Mouse (Mus musculus) heart, postnatal 36 days (tissue): Measurements from ENCODE around the gene AA986860. TPM values are rescaled to one million over a fixed set of nuclear protein-coding genes. Genes with fewer than 3 reads are reported as not detected.

Experiments
- DNase-seq, 2 experiments: peaks; one replicate each; pipeline ENCODE4 v3.0.0; 2021 to 2022
- intact Hi-C: fragments of 180-260 bp; cut with DNase I; formaldehyde crosslinking; loops from one replicate; pipeline ENCODE4 v1.15.1; 2025
- total RNA-seq, 2 experiments: library from RNA; stranded (reverse); gene quantifications; 2 replicates each; pipeline ENCODE4 v1.2.3; 2021

AA986860 gene
- total RNA-seq, 2 experiments from 2014 or later: 0.72 to 0.81 TPM

GRCm38 (mm10) chr1:130733671-130734070 is 1.9 kb downstream of the AA986860 start:
- intact Hi-C loops: no loop called here
- no peak for DNase-seq

DNA sequence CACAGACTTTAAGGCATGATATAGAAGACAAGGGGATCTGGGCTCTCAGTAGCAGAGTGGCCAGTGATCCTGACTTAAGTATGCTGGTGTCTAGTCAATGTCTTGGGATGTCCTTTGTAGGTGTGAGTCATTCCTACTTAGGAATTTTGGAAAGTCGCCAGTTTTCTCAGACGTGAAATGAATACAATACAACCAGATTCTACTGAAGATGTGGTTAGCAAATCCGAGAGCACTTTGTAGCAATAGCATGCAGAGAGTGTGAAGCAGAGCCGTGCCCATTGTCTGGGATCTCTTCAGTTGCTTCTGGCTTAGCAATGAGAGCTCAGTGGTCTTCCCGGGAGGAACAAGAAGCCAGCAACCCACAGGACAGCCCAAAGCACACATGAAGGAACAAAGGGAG is 2.7 kb downstream of the AA986860 start:
- intact Hi-C loops: no loop called here
- no peak for DNase-seq

DNA sequence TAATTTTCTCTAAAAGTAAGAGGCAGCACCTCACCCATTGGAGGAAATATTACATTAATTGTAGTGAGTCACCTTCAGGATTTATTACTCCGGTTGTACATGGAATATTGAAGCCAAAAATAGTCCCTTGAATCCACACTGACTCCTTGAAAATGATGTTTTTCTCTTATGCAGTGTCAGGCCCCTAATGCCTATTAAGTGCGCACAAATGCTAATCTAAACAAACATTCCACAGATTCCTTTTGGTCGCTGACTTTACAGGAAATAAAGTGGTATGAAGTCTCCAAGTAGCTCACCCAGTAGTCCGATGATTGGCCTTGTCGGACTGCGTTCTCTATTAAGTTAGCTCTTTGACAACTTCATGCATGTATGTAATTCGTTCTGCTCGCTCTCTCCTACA is 3.1 kb downstream of the AA986860 start:
- intact Hi-C loops: no loop called here
- no peak for DNase-seq

- DNase-seq: no peak
- intact Hi-C loops: no loop called here
These were observed 5.7 kb downstream of the AA986860 start for GRCm38 (mm10) chr1:130737411-130737881.

DNA sequence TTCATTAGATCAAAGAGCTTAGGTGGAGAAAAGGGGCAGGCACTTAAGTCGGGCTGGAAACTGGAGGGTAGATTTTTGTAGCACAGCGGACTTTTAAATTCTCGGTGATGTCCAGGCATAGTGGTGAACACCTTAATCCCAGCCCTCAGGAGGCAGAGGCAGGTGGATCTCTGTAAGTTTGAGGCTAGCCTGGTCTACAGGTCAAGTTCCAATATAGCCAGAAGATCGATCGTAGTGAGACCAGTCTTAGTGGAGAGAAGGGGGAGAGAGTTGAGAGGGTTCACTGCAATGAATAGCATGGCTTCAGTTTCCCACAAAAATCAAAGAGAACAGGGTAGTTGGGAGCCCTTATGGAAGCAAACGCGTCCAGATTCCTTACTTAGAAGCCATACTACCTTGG is 6.1 kb downstream of the AA986860 start:
- intact Hi-C loops: no loop called here
- no peak for DNase-seq

GRCm38 (mm10) chr1:130738551-130739106 is 6.9 kb downstream of the AA986860 start:
- no peak for DNase-seq
- intact Hi-C loops: no loop called here

DNA sequence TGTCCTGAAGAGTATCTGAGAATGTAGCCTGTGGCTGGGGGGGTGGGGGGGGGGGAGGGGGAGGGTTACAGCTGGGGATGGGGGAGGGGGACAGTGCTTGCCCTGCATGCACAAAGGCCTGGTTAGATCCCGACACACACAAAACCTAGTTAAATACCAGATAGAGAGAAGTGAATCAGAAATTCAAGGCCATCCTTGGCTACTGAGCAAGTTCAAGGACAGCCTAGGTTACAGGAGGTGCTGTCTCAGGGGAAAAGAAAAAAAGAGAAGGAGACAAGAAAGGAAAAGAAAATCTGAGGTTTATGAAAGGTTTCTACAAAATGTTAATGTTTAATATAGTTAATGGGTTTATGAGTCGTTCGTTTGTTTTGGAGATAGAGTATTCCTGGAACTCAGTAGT is 7.9 kb downstream of the AA986860 start:
- DNase-seq: no peak
- intact Hi-C loops: no loop called here

GRCm38 (mm10) chr1:130740227-130740648 is 8.5 kb downstream of the AA986860 start:
- peak; percentile 11 to 16 for DNase-seq
- intact Hi-C loops: no loop called here

- intact Hi-C loops: no loop called here
- DNase-seq: no peak
These were observed 9.3 kb downstream of the AA986860 start for GRCm38 (mm10) chr1:130740781-130741720.

DNA sequence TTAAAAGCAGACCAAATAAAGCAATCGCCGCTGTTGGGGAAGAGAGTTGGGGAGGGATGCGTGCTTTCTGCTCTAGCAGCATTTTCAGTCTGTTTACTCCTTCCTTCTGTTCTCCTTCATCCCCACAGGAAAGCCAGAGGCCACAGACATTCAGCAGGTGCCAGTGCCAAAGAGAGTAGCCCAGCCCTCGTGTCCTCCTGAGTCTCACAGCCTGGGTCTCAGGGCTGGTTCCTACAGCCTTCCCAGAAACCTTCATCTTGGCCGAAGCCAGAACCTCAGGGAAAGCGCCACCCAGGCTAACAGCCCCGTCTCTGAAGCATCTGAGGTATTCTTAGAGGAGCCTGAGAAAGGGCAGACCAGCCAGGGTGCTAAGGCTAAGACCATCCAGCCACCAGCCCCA is 10.4 kb downstream of the AA986860 start:
- no peak for DNase-seq
- intact Hi-C loops: no loop called here

DNA sequence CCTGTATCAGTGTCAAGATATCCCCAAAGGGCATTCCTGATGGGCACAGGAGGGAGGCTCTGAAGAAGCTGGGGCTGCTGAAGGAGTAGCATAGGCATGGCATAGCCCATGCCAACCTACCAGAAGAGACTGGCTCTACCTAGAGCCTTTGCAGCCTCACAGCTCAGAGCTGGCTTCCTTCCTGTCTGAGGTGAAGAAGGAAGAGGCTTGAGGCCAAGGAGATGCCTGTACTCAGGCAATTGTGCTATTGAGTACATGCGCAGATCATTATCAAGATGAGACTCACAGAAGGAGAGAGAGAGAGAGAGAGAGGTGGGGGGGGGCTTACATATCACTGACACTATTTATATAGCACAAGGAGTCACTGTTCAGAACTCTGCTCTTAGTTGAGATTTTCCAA is 12.0 kb downstream of the AA986860 start:
- intact Hi-C loops: no loop called here

GRCm38 (mm10) chr1:130744217-130744616 is 12.4 kb downstream of the AA986860 start:
- no peak for DNase-seq
- intact Hi-C loops: no loop called here

More for the DNA sequence above, 12.0 kb downstream of the AA986860 start:
- DNase-seq: no peak

- no peak for DNase-seq
- intact Hi-C loops: no loop called here
These were observed 13.2 kb downstream of the AA986860 start for GRCm38 (mm10) chr1:130744961-130745360.

- no peak for DNase-seq
- intact Hi-C loops: no loop called here
These were observed 13.8 kb downstream of the AA986860 start for GRCm38 (mm10) chr1:130745591-130745990.

GRCm38 (mm10) chr1:130746819-130747218 is 15.0 kb downstream of the AA986860 start:
- intact Hi-C loops: no loop called here
- no peak for DNase-seq

- intact Hi-C loops: no loop called here
- DNase-seq: no peak
These were observed 27.9 kb downstream of the AA986860 start for GRCm38 (mm10) chr1:130759689-130760088.

DNA sequence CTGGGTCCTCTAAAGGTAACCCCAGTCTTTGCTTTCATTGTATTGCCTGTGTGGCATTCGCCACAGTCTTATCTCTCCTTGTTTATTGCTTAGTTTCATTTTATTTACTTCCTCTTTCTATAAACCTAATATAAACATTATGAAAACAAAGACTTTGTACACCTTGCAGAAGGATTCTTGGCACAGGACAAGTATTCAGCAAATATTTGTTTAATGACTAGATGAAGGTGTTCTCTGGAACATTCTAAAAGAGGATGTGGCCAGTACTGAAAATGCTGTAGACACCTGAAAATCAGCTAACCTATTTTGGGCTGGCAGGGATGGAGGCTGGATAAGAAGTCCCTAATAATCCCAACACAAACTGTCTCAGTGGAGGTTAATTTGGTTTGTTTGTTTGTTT is 29.8 kb downstream of the AA986860 start:
- DNase-seq: no peak
- intact Hi-C loops: no loop called here

DNA sequence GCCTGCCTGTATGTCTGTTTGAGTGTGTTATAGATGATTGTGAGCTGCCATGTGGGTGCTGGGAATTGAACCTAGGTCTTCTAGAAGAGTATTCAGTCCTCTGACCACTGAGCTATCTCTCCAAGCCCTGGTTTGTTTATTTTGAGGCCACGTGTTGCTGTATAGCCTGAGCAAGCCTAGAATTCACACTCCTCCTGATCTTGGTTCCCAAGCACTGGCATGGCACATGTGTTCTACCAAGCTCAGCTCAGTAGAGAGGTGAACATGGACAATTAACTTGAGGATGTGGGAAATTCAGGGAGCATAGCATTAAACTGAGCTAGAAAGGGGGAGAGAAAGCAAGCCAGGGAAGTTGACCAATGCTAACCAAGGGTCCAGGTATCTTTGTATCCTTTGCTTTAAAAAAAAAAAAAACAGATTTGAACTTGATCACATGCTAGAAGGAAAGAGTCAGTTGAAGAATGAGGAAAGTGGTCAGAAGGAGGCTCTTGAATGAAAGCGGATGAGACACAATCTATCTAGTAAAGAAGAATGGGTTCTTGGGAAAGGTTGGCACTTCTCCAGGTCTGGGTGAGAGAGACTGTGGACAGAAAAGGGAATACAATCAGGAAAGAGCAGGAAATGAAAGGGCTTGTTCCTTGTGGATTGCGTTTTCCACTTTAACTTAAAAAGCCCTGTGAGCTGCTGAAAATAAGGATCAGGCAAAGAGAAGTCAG is 30.4 kb downstream of the AA986860 start:
- intact Hi-C loops: no loop called here
- DNase-seq: no peak

GRCm38 (mm10) chr1:130764027-130764461 is 32.3 kb downstream of the AA986860 start:
- intact Hi-C loops: no loop called here
- DNase-seq: no peak

- no peak for DNase-seq
- intact Hi-C loops: no loop called here
These were observed 35.3 kb downstream of the AA986860 start for GRCm38 (mm10) chr1:130767066-130767465.

- intact Hi-C loops: no loop called here
- no peak for DNase-seq
These were observed 38.1 kb downstream of the AA986860 start for GRCm38 (mm10) chr1:130769925-130770324.
